ENCODE assay signal across 10 mouse cellular contexts in genomic region chr19:57363076-57363475, GRCm38 (mm10). TPM values are rescaled to one million over a fixed set of nuclear protein-coding genes. Genes with fewer than 3 reads are reported as not detected.
A peak's percentile ranks its signal among the peaks of the same experiment; 100 is the strongest.
DNase-seq lines count a peak whose midpoint lies in the region; ATAC-seq and TF ChIP-seq lines count a peak whose summit lies in the region.
"Had no signal": no experiment of that assay in that cellular context is flagged by ENCODE, and none has a peak within 500 bp of the region (broad histone marks: within the 10 kb centered on the region; RNA-seq: fewer than 3 reads in every experiment).

No protein-coding gene starts in this region.

- no peak for ATAC-seq in liver, embryonic 14.5 days (ENCODE audit: insufficient read depth)

- no peak for DNase-seq in gastrocnemius, adult 2 months
- DNase-seq in gastrocnemius, postnatal 10 days, result no peak
- DNase-seq in testis, postnatal 10 days (ENCODE audit: low spot score), result no peak
- no peak for DNase-seq in liver, embryonic 14.5 days (ENCODE audit: low read depth in 3 of 3, low spot score in 3 of 3)
- no peak for DNase-seq in spleen, adult 18-20 months
- no peak for DNase-seq in cerebellum, postnatal 14 days
- no peak for DNase-seq in urinary bladder, postnatal 36 days (ENCODE audit: low spot score in 2 of 2)
- DNase-seq: adrenal gland, adult 8-10 months; lung, adult 18-20 months had no signal

- H3K4me2 ChIP-seq in liver, embryonic 14.5 days (ENCODE audit: low read depth), result peak overlapping the region; percentile 91

- no peak for TF ChIP-seq CTCF in gastrocnemius, adult 2 months (IDR thresholded peaks at IDR 0.05)
- no peak for TF ChIP-seq CTCF in testis, adult 2 months (IDR thresholded peaks at IDR 0.05; ENCODE audit: control insufficient read depth, insufficient read depth, insufficient replicate concordance, low read depth, low read length)
- TF ChIP-seq CTCF in liver, embryonic 14.5 days (IDR thresholded peaks at IDR 0.05; ENCODE audit: low read depth), result no peak

- H3K9ac ChIP-seq in liver, embryonic 14.5 days (replicated peaks), result peak overlapping the region; percentile 7; the same call in 1 of the 2 replicates

- no peak for TF ChIP-seq EP300 in liver, embryonic 14.5 days (IDR thresholded peaks at IDR 0.05; ENCODE audit: low read depth)

- H3K4me1 ChIP-seq in testis, adult 2 months (ENCODE audit: control insufficient read depth, insufficient read depth, low read length), result peaks cover 25% of the 10 kb centered on the region
- peaks cover 10 to 62% of the 10 kb centered on the region in 2 experiments for H3K4me1 ChIP-seq in liver, embryonic 14.5 days (replicated peaks; ENCODE audit: control insufficient read depth in 2 of 2, insufficient read depth in 2 of 2, low read length in 1 of 2)

- intact Hi-C loops in gastrocnemius, adult 2 months (cut with DNase I), result loop anchor here (10.0 kb wide), 1 partner anchor 548 kb away; no protein-coding TSS in a partner anchor

- H3K9me3 ChIP-seq in liver, embryonic 14.5 days (ENCODE audit: control insufficient read depth, low read length), result no peaks in the 10 kb centered on the region

- peak overlapping the region; percentile 90 for H3K4me3 ChIP-seq in gastrocnemius, adult 2 months
- H3K4me3 ChIP-seq in testis, adult 2 months (ENCODE audit: control insufficient read depth, low read depth, low read length), result peak overlapping the region; percentile 52; the same call in 1 of the 2 replicates
- peak overlapping the region in 1 of 2 experiments; percentile 94; a peak in 2 of 4 replicates for H3K4me3 ChIP-seq in liver, embryonic 14.5 days (ENCODE audit: insufficient read depth in 1 of 2, low read depth in 2 of 2, low read length in 2 of 2)

- 28% methylated on average over 7 of the region's 7 CpGs for WGBS in liver, embryonic 14.5 days (ENCODE audit: insufficient replicate concordance)

- peak overlapping the region; percentile 98 for H3K27ac ChIP-seq in gastrocnemius, adult 2 months
- peak overlapping the region; percentile 10; the same call in 1 of the 2 replicates for H3K27ac ChIP-seq in testis, adult 2 months (ENCODE audit: control insufficient read depth, insufficient read depth, low read depth, low read length)
- no peak overlapping the region for H3K27ac ChIP-seq in liver, embryonic 14.5 days

- H3K36me3 ChIP-seq in testis, adult 2 months (ENCODE audit: control insufficient read depth, insufficient read depth, low read length), result no peaks in the 10 kb centered on the region
- no peaks in the 10 kb centered on the region for H3K36me3 ChIP-seq in liver, embryonic 14.5 days (replicated peaks; ENCODE audit: control insufficient read depth, insufficient read depth, low read depth)

- H3K27me3 ChIP-seq in testis, adult 2 months (ENCODE audit: control insufficient read depth, insufficient read depth, low read length), result no peaks in the 10 kb centered on the region
- H3K27me3 ChIP-seq in liver, embryonic 14.5 days (ENCODE audit: control insufficient read depth, insufficient read depth, low read length), result no peaks in the 10 kb centered on the region

- no peak for TF ChIP-seq POLR2A in testis, adult 2 months (IDR thresholded peaks at IDR 0.05; ENCODE audit: control insufficient read depth, low read depth, low read length)

RNA-seq across cellular contexts. Expression of gene Fam160b1, which starts 2.6 kb away (rescaled TPM):
- 10 to 100 TPM; 12.0 to 17.4 TPM for total RNA-seq in gastrocnemius, adult 2 months (2021)
- 10 to 100 TPM in 1 of 2 experiments, 1 to 10 TPM in 1; 9.6 to 12.8 TPM for total RNA-seq in gastrocnemius, postnatal 10 days (2021)
- 12.3 and 13.7 TPM in 2 replicates for polyA plus RNA-seq in testis, adult 2 months (2012; rRNA removed)
- polyA plus RNA-seq in liver, embryonic 14.5 days (2012; rRNA removed), result 4.8 and 5.1 TPM in 2 replicates
- polyA plus RNA-seq in liver, embryonic 14.5 days (2014; fragmentation: Nextera tagmentation; extraction: Ambion mirVana), result 5.4 and 6.4 TPM in 2 replicates

RNA-seq across cellular contexts. Expression of gene Ablim1, which starts 48.4 kb away (rescaled TPM):
- total RNA-seq in gastrocnemius, adult 2 months (2021), result 10 to 100 TPM; 38.5 to 56.1 TPM
- 10 to 100 TPM; 42.8 to 52.0 TPM for total RNA-seq in gastrocnemius, postnatal 10 days (2021)
- 3.0 and 4.1 TPM in 2 replicates for polyA plus RNA-seq in testis, adult 2 months (2012; rRNA removed)
- 2.8 and 3.0 TPM in 2 replicates for polyA plus RNA-seq in liver, embryonic 14.5 days (2012; rRNA removed)
- polyA plus RNA-seq in liver, embryonic 14.5 days (2014; fragmentation: Nextera tagmentation; extraction: Ambion mirVana), result 4.7 and 6.3 TPM in 2 replicates
